Mouse (Mus musculus) 3T3-L1 (cell line): ENCODE measurements around the gene Orm1.

Experiments used
- DNase-seq: peaks from one replicate; pipeline ENCODE4 v3.0.0-alpha.2; 2015; ENCODE audit warnings: low read depth, low spot score

The Orm1 gene

GRCm38 (mm10) chr4:63355877-63356665, 11.7 kb downstream of the Orm1 start, which contains the start of gene Orm3:
Orm3 (plus strand) TSS chr4:63356162.
- peak; percentile 70 for DNase-seq

- DNase-seq: peak; percentile 48
Measured at GRCm38 (mm10) chr4:63356981-63357570, 12.7 kb downstream of the Orm1 start.

- DNase-seq: no peak
Measured at GRCm38 (mm10) chr4:63359861-63360260, 15.5 kb downstream of the Orm1 start.

GRCm38 (mm10) chr4:63362150-63362549, 17.8 kb downstream of the Orm1 start, which contains the start of gene Orm2:
Orm2 (plus strand) TSS chr4:63362449.
- DNase-seq: no peak

DNA sequence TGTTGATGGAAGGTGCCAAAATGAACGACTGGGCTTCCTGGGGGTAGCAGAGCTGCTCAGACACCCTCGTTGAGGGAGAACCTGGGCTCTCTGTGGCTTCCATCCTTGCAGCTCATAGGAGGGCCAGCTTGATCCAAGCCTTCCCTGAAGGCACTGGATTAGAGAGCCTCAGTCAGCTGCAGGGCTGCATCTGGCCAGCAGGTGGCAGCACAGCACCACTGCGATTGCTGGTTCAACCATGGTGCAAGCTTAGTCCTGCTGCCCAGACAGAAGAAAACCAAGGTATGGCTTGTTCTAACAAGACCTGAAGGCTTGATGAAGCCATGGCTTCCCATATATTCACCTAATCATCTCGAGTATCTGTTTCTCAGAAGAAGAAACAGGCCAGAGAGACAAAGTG, 24.2 kb downstream of the Orm1 start:
- peak; percentile 87 for DNase-seq

DNA sequence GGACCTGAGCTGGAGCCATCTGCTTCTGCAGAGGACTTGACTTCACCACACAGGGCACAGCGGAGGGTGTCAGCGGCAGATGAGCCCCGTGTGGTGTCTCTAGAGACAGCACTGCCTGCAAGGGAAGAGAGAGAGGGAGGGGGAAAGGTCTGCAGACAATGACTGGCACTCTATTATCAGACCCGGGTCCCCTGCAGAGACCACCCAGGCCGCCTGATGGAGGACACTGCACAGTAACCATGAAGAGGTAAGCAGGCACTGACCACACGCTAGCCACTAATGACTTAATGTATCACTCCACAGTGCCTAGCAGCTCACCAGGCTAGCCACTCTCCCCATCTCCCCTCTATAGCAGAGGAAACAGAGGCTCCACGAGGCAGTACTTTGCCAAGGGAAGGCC, 26.5 kb downstream of the Orm1 start:
- DNase-seq: no peak

DNA sequence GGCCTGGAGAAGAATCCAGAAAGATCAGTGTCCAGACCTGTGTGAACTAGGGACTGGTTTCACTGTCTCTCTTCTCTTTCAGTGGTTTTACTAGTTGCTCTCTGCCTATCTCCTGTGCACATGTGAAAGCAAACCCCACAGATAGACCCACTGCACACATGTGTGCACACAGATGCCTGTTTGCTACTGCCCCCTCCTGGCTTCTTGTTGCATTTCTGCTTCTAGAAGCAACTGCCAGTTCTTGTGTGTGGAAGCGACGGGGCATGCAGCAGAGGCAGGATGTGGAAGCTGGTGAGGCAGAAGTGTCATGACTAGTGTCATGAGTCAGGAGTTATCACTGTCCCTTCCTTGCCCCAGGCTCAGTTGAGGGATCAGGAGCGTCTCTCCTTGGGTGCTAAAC, 27.5 kb downstream of the Orm1 start:
- DNase-seq: peak; percentile 68

GRCm38 (mm10) chr4:63373404-63373803, 29.0 kb downstream of the Orm1 start:
- no peak for DNase-seq

DNA sequence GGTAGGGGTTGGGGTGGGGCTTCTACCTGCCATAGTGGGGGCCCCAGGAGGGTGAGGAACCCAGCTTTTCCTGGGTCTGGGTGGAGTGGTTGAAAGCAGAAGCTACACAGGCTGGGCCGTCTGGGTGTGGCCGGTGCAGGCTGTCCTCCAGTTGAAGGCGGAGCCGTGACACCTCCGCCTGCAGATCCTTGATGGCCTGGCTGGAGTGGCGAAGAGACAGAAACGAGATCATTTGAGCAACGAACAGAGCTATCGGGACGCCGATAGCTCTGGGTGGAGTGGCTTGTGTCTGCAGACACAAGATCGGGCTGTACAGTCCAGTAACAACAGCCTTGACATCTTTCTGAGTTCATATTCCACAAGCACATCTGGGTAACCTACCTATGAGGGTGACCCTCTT, 30.0 kb downstream of the Orm1 start:
- no peak for DNase-seq

DNA sequence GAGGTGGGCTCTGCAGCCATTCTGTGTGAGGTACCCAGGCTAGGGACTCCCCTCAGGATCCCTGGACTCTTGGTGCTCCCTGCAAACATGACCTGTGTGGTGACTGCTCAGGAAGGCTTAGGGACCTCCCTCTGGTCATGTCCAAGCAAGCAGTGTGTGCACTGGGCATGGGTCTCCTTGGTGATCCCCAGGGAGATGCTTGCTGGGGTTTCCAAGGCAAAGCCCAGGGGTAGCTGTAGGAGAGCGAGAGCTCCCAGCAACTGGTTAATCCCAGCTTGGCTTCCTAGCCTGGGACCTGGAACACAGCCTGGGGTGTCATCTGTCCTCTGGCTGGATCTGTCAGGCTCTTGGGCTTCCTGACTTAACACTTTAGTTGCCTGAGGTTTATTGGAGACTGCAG, 31.0 kb downstream of the Orm1 start:
- DNase-seq: no peak

DNA sequence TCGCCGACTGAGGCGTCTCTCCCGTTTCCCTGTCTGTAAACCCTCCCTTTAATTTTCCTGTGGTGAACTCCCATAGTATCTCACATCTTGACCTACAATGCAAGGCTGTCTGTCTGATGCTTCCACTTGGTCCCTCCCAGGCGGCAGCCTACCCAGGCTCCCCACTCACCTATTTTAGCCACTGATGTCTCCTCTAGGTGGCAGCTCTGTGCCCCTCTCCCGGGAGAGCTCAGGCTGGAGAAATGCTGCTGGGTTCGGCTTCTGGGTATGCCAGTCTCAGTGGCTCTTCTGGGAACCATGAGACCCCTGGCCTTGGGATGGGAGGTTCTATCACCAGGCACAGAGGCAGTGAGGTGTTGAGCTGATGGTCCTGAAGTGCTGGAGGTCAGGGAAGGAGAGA, 33.1 kb downstream of the Orm1 start:
- DNase-seq: no peak

- no peak for DNase-seq
Measured at GRCm38 (mm10) chr4:63382676-63383369, 38.5 kb downstream of the Orm1 start.

GRCm38 (mm10) chr4:63383474-63383873, 39.1 kb downstream of the Orm1 start:
- DNase-seq: no peak

GRCm38 (mm10) chr4:63384262-63384661, 39.9 kb downstream of the Orm1 start:
- no peak for DNase-seq

GRCm38 (mm10) chr4:63385253-63385652, 40.9 kb downstream of the Orm1 start:
- no peak for DNase-seq

DNA sequence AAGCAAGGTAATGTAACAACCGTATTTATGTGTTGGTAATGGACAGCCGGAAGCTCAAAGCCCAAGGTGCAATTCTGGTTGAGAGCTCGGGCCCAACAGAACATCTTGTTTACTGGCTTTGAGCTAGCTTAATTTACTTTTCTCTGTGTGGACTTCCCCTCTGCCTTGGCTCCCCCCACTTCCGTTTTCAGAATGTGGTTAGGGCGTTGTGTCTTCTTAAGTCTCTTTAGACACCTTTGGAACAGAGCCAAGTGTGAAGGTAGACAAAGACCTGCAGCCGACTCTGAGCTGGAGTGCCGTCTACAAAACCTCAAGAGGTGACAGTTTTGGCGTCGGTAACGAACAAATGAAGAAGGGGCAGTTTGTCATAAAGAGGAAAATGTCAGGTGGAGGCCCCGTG, 41.4 kb downstream of the Orm1 start:
- DNase-seq: no peak

- no peak for DNase-seq
Measured at GRCm38 (mm10) chr4:63388029-63388428, 43.7 kb downstream of the Orm1 start.

DNA sequence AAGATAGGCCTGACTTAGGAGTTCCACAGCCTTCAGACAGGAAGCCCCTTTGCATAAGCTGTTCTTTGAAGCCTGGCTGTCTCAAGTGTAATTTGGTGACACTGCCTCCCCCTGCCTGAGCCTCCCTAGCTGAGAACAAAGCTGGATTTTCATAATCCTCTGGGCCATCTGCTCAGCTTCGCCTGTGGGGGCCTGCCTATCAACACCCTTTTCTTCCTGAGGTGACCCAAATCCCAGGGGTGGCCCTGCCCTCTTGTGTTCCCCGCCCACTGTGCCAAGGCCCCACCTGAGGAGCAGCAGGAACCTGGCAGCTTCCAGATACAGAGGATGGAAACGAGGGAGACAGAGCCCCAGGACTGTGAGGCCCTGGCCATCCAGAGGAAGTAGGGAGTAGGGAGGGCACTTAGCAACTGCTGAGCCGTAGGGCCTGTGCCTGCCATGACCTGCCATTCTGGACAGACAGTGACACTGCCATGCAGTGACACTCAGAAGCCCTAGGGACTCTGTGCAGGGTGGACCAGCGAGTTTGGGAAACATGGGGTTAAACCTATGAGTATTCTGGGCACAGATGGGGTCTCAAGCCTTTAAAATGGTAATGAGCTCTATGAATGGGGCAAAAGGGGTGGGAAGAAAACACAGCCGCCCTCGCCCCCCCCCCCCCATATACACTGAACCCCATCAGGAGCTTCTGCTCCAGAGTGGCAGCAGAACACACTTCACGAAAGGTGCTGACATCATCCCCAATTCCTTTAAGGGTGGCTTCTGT, 44.9 kb downstream of the Orm1 start:
- DNase-seq: no peak

- no peak for DNase-seq
Measured at GRCm38 (mm10) chr4:63389887-63390528, 45.6 kb downstream of the Orm1 start.

GRCm38 (mm10) chr4:63391322-63391721, 47.0 kb downstream of the Orm1 start:
- peak; percentile 14 for DNase-seq
